Mouse (Mus musculus): ENCODE data around the gene Gm4181.
"Not testable (repeated sequence)": the region's sequence is repeated elsewhere in the genome, so short reads cannot be mapped to it uniquely, and the experiment has no call there.

Gm4181 gene

DNA sequence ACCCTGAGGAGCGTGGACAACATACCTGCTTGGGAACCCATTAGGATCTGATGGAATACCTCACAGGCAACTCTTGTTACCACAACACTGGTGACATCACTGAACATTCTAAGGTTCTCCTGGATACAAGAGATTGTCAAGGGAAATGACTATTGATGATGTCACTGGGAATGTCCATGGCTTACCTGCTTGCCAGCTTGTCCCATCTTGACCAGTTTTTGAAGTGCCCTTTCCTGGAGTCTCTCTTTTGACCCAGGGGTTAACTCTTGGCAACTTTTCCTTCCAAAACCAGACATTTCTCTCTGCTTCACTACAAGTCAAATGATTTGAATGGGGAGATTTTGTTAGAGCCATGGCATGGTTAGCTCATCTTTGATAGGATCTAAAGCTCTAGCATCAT lies at the start of gene Gm4181:
Gene Gm4181, minus strand, starts transcription at position 101 of the 400 bp plus-strand sequence.
- not testable (repeated sequence) for DNase-seq

GRCm38 (mm10) chr14:51677269-51677668 lies 41.8 kb upstream of the Gm4181 start:
- DNase-seq = no peak

GRCm38 (mm10) chr14:51632426-51632825 lies 3.0 kb downstream of the Gm4181 start:
- peak; percentile 11 for DNase-seq

GRCm38 (mm10) chr14:51611210-51611609 lies 24.3 kb downstream of the Gm4181 start, which contains the start of gene Gm17078:
Gene Gm17078 (minus strand): TSS chr14:51611310.
- DNase-seq = no peak

GRCm38 (mm10) chr14:51592039-51592438 lies 43.4 kb downstream of the Gm4181 start, which contains the start of gene Gm17174:
Gene Gm17174 (minus strand): TSS chr14:51592139.
- DNase-seq = not testable (repeated sequence)
